8 mouse cellular contexts compared by ENCODE assay signal in the genomic region with DNA sequence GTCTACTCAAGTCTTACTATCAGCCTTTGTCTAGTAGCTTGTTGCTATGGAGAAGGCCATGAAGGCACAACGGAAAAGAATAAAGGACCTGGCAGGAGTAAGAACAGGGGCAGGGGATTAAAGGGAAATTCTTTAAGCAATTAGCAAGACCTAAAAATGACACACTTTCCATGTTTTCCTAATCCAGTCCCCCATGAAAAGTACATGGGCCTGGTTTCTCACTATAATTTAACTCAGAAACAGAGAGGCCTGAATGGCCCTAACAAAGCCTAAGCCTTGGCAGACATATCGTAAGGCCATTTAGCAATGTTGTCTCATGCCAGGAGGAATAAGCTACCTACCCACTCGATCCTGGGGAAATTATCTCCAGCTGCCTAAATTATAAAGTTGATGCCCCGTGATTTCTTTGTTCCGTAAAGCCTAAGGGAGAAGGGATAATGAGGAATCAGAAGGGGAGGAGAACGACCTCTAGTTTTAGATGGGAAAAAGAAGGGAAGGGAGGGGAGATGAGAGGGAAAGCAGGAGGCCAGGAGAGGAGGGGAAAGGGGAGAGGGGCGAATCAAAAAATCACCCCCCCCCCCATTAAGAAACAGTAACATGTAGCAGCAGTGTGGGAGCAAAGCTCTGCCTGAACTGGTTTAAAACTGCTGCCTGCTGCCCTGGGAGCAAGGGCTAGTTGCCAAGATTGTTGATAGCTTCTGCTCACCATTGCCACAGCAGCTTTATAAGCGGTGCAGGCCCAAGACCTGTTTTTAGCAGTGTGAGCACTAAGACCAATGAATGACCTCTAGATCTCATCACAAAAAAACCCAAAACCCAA. TPM values are rescaled to one million over a fixed set of nuclear protein-coding genes. Genes with fewer than 3 reads are reported as not detected.
DNase-seq lines count a peak whose midpoint lies in the region; ATAC-seq lines count a peak whose summit lies in the region.

No protein-coding gene starts in this region.

- H3K4me1 ChIP-seq in forebrain, embryonic 16.5 days (replicated peaks; ENCODE audit: control insufficient read depth, insufficient read depth, low read length): peaks cover 39% of the 10 kb centered on the region
- peaks cover 55% of the 10 kb centered on the region for H3K4me1 ChIP-seq in hindbrain, embryonic 13.5 days (replicated peaks)
- peaks cover 57% of the 10 kb centered on the region for H3K4me1 ChIP-seq in midbrain, embryonic 13.5 days (replicated peaks)
- peaks cover 8% of the 10 kb centered on the region for H3K4me1 ChIP-seq in intestine, embryonic 16.5 days (ENCODE audit: control insufficient read depth, insufficient read depth, low read length)

- H3K27ac ChIP-seq in forebrain, embryonic 16.5 days (ENCODE audit: low read length): peak overlapping the region; percentile 90
- peak overlapping the region; percentile 87 for H3K27ac ChIP-seq in hindbrain, embryonic 13.5 days
- H3K27ac ChIP-seq in midbrain, embryonic 13.5 days: peak overlapping the region; percentile 83
- no peak overlapping the region for H3K27ac ChIP-seq in intestine, embryonic 16.5 days (ENCODE audit: low read length)

- no peaks in the 10 kb centered on the region for H3K9me3 ChIP-seq in forebrain, embryonic 16.5 days (ENCODE audit: control insufficient read depth, low read length)
- H3K9me3 ChIP-seq in hindbrain, embryonic 13.5 days: no peaks in the 10 kb centered on the region
- H3K9me3 ChIP-seq in midbrain, embryonic 13.5 days: no peaks in the 10 kb centered on the region
- no peaks in the 10 kb centered on the region for H3K9me3 ChIP-seq in intestine, embryonic 16.5 days (ENCODE audit: control insufficient read depth, low read length)

- peak overlapping the region; percentile 7; the same call in 1 of the 2 replicates for H3K9ac ChIP-seq in forebrain, embryonic 16.5 days (replicated peaks; ENCODE audit: low read depth, low read length)
- H3K9ac ChIP-seq in hindbrain, embryonic 13.5 days: peak overlapping the region; percentile 9; the same call in 1 of the 2 replicates
- H3K9ac ChIP-seq in midbrain, embryonic 13.5 days (replicated peaks): no peak overlapping the region
- H3K9ac ChIP-seq in intestine, embryonic 16.5 days (ENCODE audit: low read depth, low read length): no peak overlapping the region

- H3K4me3 ChIP-seq in forebrain, embryonic 16.5 days (replicated peaks; ENCODE audit: low read length): no peak overlapping the region
- no peak overlapping the region for H3K4me3 ChIP-seq in hindbrain, embryonic 13.5 days
- no peak overlapping the region for H3K4me3 ChIP-seq in midbrain, embryonic 13.5 days (replicated peaks)
- H3K4me3 ChIP-seq in intestine, embryonic 16.5 days (ENCODE audit: low read length): no peak overlapping the region

- H3K27me3 ChIP-seq in forebrain, embryonic 16.5 days (replicated peaks; ENCODE audit: control insufficient read depth, insufficient read depth, low read length): no peaks in the 10 kb centered on the region
- H3K27me3 ChIP-seq in hindbrain, embryonic 13.5 days: no peaks in the 10 kb centered on the region
- H3K27me3 ChIP-seq in midbrain, embryonic 13.5 days: no peaks in the 10 kb centered on the region
- no peaks in the 10 kb centered on the region for H3K27me3 ChIP-seq in intestine, embryonic 16.5 days (replicated peaks; ENCODE audit: control insufficient read depth, insufficient read depth, low read length)

- H3K4me2 ChIP-seq in forebrain, embryonic 16.5 days (ENCODE audit: low read length): peak overlapping the region; percentile 8; the same call in 1 of the 2 replicates
- no peak overlapping the region for H3K4me2 ChIP-seq in hindbrain, embryonic 13.5 days
- 0 out of 2 replicates have a peak overlapping the region, but pooled peaks have one; percentile 12 for H3K4me2 ChIP-seq in midbrain, embryonic 13.5 days (replicated peaks)
- H3K4me2 ChIP-seq in intestine, embryonic 16.5 days (ENCODE audit: low read depth, low read length): no peak overlapping the region

- no peaks in the 10 kb centered on the region for H3K36me3 ChIP-seq in forebrain, embryonic 16.5 days (ENCODE audit: control insufficient read depth, insufficient read depth)
- H3K36me3 ChIP-seq in hindbrain, embryonic 13.5 days: peaks cover 5% of the 10 kb centered on the region; the same call in 1 of the 2 replicates
- H3K36me3 ChIP-seq in midbrain, embryonic 13.5 days: 0 out of 2 replicates have a peak, but pooled peaks cover 11% of the 10 kb centered on the region
- H3K36me3 ChIP-seq in intestine, embryonic 16.5 days (ENCODE audit: control insufficient read depth, insufficient read depth, low read length): no peaks in the 10 kb centered on the region

- 9% methylated on average over 8 of the region's 8 CpGs for WGBS in forebrain, embryonic 16.5 days
- 21% methylated on average over 8 of the region's 8 CpGs for WGBS in hindbrain, embryonic 13.5 days
- WGBS in midbrain, embryonic 13.5 days: 8% methylated on average over 8 of the region's 8 CpGs
- 65% methylated on average over 8 of the region's 8 CpGs for WGBS in intestine, embryonic 16.5 days

- DNase-seq in ovary, adult 18-20 months (ENCODE audit: low spot score): peak; percentile 60
- DNase-seq in ovary, postnatal 14 days (ENCODE audit: low spot score): no peak
- peak; percentile 68 to 74 for DNase-seq in cerebellum, adult 18-20 months
- no peak for DNase-seq in thymus, postnatal 25 days

- peak; percentile 83 for ATAC-seq in forebrain, embryonic 16.5 days
- ATAC-seq in hindbrain, embryonic 13.5 days (ENCODE audit: low FRiP score): peak; percentile 38
- ATAC-seq in midbrain, embryonic 13.5 days: peak; percentile 74
- no peak for ATAC-seq in intestine, embryonic 16.5 days

RNA-seq across cellular contexts. Expression of a gene that starts 56.9 kb away (rescaled TPM):
- polyA plus RNA-seq in forebrain, embryonic 16.5 days (2015; fragmentation: Nextera tagmentation; extraction: Ambion mirVana): 345 and 364 TPM in 2 replicates
- polyA plus RNA-seq in hindbrain, embryonic 13.5 days (2015; fragmentation: Nextera tagmentation; extraction: Ambion mirVana): 403 and 404 TPM in 2 replicates
- polyA plus RNA-seq in midbrain, embryonic 13.5 days (2015; fragmentation: Nextera tagmentation; extraction: Ambion mirVana): 333 and 366 TPM in 2 replicates
- polyA plus RNA-seq in intestine, embryonic 16.5 days (2015; fragmentation: Nextera tagmentation; extraction: Ambion mirVana): 185 and 188 TPM in 2 replicates

Comparison
In these comparisons a context has a peak if more than half of its experiments do, and no peak if none do; other contexts are left out.
1. DNase-seq: peak in ovary, adult 18-20 months (single experiment) and cerebellum, adult 18-20 months (2 of 2); none in ovary, postnatal 14 days (single experiment) and thymus, postnatal 25 days (single experiment).
2. H3K4me2 ChIP-seq: peak in forebrain, embryonic 16.5 days (single experiment) and midbrain, embryonic 13.5 days (single experiment); none in hindbrain, embryonic 13.5 days (single experiment) and intestine, embryonic 16.5 days (single experiment).
3. H3K9ac ChIP-seq: peak in forebrain, embryonic 16.5 days (single experiment) and hindbrain, embryonic 13.5 days (single experiment); none in midbrain, embryonic 13.5 days (single experiment) and intestine, embryonic 16.5 days (single experiment).